Mouse (Mus musculus) kidney, embryonic 14.5 days (tissue): Measurements from ENCODE around the gene Myf6. TPM values are rescaled to one million over a fixed set of nuclear protein-coding genes. Genes with fewer than 3 reads are reported as not detected.

Experiments used
- ATAC-seq: fragments of 200-750 bp; cut with Nextera tagmentation; 2 replicates; pipeline ENCODE4 v1.8.0; 2017; ENCODE audit warnings: moderate number of reproducible peaks, mild to moderate bottlenecking, moderate TSS enrichment, moderate library complexity; ENCODE audit not compliant: low FRiP score, low TSS enrichment
- H3K27ac ChIP-seq: fragments of 300-500 bp; sonication (generic); 2 replicates; pipeline ENCODE4 v1.5.1; 2014; ENCODE audit warnings: low read depth, mild to moderate bottlenecking, low read length, moderate library complexity, mixed read lengths
- H3K27me3 ChIP-seq: fragments of 300-500 bp; sonication (generic); 2 replicates; pipeline ENCODE4 v1.6.1; 2014; ENCODE audit warnings: mild to moderate bottlenecking, low read length; ENCODE audit not compliant: control insufficient read depth, insufficient read depth
- H3K36me3 ChIP-seq: fragments of 300-500 bp; sonication (generic); 2 replicates; pipeline ENCODE4 v1.6.1; 2014; ENCODE audit warnings: low read length, mixed read lengths; ENCODE audit not compliant: control insufficient read depth, insufficient read depth
- H3K4me1 ChIP-seq: fragments of 300-500 bp; sonication (generic); 2 replicates; pipeline ENCODE4 v1.6.1; 2014; ENCODE audit warnings: low read length, mixed read lengths; ENCODE audit not compliant: control insufficient read depth, insufficient read depth
- H3K4me2 ChIP-seq: fragments of 300-500 bp; sonication (generic); replicated peaks from 2 replicates; pipeline ENCODE4 v1.6.1; 2014; ENCODE audit warnings: low read depth, mild to moderate bottlenecking, low read length
- H3K4me3 ChIP-seq: fragments of 300-500 bp; sonication (generic); 2 replicates; pipeline ENCODE4 v1.5.1; 2014; ENCODE audit warnings: mild to moderate bottlenecking, low read length
- H3K9ac ChIP-seq: fragments of 300-500 bp; sonication (generic); 2 replicates; pipeline ENCODE4 v1.6.1; 2014; ENCODE audit warnings: low read depth, mild to moderate bottlenecking, low read length, moderate library complexity
- H3K9me3 ChIP-seq: fragments of 300-500 bp; sonication (generic); 2 replicates; pipeline ENCODE4 v1.6.1; 2016; ENCODE audit warnings: low read length; ENCODE audit not compliant: control insufficient read depth
- WGBS: fragments of 180-500 bp; shearing (Covaris S2); extraction: QIAGEN DNeasy Blood & Tissue Kit; methylation state at CpG from one replicate; pipeline ENCODE4 v1.1.7; 2014; 5-methylcytosine and 5-hydroxymethylcytosine counted together
- polyA plus RNA-seq: library from polyadenylated mRNA; unstranded; fragments of >200 nt; fragmentation: Nextera tagmentation; extraction: Ambion mirVana; gene quantifications from 2 replicates; pipeline ENCODE4 v1.2.1, GENCODE M21; 2014

Gene Myf6
- polyA plus RNA-seq, 1 experiment from 2014 or later = not detected

DNA sequence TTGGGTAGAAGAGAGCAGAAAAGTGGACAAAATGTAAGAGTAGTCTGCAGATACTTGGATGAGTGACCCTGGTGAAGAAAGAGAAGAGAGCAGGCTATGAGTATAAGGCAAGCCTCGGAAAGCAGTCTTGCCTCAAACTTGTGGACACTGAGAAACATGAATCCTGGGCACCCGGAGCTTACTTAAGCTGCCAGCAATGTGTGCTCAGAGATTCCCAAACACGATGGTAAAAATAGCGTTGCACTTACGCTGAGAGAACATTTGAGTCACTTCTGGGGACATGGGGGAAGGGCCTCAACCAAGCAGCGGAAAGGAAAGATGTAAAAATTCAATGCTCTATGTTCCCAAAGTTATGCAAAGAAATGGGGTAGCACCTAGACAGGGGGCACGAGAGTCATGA lies 5.1 kb upstream of the Myf6 start:
- no peaks in the 10 kb centered on the region for H3K9me3 ChIP-seq
- no peaks in the 10 kb centered on the region for H3K36me3 ChIP-seq
- no peak overlapping the region for H3K9ac ChIP-seq
- H3K4me3 ChIP-seq = no peak overlapping the region
- H3K27ac ChIP-seq = no peak overlapping the region
- no peak overlapping the region for H3K4me2 ChIP-seq
- WGBS = 87% methylated on average over 7 of the region's 7 CpGs
- no peaks in the 10 kb centered on the region; the same call in 1 of the 2 replicates for H3K27me3 ChIP-seq
- no peak for ATAC-seq
- no peaks in the 10 kb centered on the region for H3K4me1 ChIP-seq

DNA sequence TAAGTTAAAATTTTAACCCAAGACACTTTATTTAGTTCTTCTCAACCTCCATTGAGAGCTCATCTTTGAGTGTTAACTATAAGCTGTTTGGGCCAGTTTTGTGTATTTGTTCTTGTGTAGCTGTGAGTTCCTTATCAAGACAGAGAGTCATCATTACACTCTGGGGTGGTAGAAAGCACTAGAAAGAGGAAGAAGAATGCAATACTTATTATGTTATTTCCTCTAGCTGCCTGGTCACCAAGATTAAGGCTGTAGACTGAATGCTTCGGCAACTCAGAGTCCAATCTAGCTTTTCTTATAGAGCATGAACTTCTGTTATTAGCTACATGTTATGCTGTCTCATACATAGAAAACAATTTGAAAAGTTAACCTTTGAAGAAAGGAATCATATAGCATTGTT lies 1.9 kb upstream of the Myf6 start:
- Histone ChIP-seq H3K27me3 (no peaks in the 10 kb centered on the region; the same call in 1 of the 2 replicates), H3K9ac (no peak overlapping the region), H3K9me3 (no peaks in the 10 kb centered on the region), H3K36me3 (no peaks in the 10 kb centered on the region), H3K4me1 (0 out of 2 replicates have a peak, but pooled peaks cover 6% of the 10 kb centered on the region), H3K4me2 (no peak overlapping the region), H3K27ac (no peak overlapping the region), H3K4me3 (no peak overlapping the region)
- WGBS = 95% methylated on average over 1 of the region's 1 CpGs
- ATAC-seq = no peak

DNA sequence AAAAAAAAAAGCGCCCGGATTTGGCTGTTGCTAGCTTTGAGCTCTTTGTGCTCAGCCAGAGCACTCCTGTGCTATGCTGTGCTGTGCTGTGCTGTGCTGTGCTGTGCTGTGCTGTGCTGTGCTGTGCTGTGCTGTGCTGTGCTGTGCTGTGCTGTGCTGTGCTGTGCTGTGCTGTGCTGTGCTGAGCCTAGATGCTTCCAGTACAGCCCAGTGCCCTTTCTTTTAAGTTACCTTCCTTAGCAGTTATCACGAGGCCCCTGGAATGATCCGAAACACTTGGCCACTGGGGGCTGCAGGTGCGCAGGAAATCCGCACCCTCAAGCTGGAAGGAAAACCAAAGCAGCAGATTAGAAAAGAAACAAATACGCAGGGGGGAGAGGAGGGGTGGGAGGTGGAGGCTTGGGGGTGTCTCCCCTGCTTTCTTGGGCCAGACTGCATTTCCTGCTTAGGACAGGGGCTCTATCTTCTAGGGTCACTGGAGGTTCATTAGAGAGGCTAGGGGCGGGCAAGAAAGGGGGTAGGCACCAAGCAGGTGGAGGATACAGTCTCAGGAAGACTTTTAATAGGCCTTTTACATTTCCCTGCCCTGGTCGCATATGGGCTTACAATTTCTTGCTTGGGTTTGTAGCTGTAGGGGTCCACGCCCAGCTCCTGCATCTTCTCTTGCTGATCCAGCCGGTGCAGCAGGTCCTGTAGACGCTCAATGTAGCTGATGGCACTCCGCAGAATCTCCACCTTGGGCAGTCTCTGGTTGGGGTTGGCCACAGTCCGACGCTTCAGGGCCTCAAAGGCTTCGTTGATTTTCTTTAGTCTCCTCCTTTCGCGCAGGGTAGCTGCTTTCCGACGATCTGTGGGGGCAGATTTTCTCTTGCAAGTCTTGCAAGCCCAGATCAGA lies 710 bp downstream of the Myf6 start:
- Histone ChIP-seq H3K9ac (no peak overlapping the region; the same call in 1 of the 2 replicates), H3K4me1 (0 out of 2 replicates have a peak, but pooled peaks cover 6% of the 10 kb centered on the region), H3K9me3 (no peaks in the 10 kb centered on the region), H3K4me2 (peak overlapping the region; percentile 41), H3K27me3 (peaks cover 7% of the 10 kb centered on the region; the same call in 1 of the 2 replicates), H3K36me3 (no peaks in the 10 kb centered on the region), H3K27ac (no peak overlapping the region), H3K4me3 (peak overlapping the region; percentile 17; the same call in 1 of the 2 replicates)
- 41% methylated on average over 20 of the region's 20 CpGs for WGBS
- peak; percentile 72 for ATAC-seq

DNA sequence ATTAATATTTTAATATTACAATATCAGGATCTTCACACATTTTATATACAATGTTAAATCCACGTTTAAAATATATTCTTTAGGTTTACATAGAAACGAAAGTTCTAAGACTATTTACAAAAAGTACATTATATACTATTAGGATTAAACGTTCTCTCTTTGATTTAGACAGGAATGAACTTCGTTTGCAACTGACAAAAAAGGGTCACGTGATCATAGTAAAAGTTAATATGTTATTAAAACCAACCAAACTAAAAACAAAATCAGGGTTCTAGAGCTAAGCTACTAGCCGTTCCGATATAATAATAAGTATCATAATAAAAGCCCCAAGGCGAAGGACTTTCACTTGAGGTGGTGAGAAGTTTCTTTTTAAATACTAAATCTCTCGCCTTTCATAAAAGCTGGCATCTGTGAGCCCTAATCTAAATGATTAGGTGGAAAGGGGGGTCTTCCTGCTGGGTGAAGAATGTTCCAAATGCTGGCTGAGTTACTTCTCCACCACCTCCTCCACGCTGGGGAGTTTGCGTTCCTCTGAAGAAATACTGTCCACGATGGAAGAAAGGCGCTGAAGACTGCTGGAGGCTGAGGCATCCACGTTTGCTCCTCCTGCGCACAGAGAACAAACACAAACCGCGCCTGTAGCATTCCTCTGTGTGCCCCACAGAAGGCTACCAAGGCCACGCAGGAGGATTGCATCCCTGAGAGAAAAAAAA lies 1.5 kb downstream of the Myf6 start:
- Histone ChIP-seq H3K4me2 (peak overlapping the region; percentile 41), H3K36me3 (no peaks in the 10 kb centered on the region), H3K9me3 (no peaks in the 10 kb centered on the region), H3K27me3 (peaks cover 9% of the 10 kb centered on the region; the same call in 1 of the 2 replicates), H3K9ac (no peak overlapping the region; the same call in 1 of the 2 replicates), H3K27ac (no peak overlapping the region), H3K4me3 (peak overlapping the region; percentile 17), H3K4me1 (0 out of 2 replicates have a peak, but pooled peaks cover 6% of the 10 kb centered on the region)
- peak; percentile 25 for ATAC-seq
- WGBS = 43% methylated on average over 18 of the region's 18 CpGs

DNA sequence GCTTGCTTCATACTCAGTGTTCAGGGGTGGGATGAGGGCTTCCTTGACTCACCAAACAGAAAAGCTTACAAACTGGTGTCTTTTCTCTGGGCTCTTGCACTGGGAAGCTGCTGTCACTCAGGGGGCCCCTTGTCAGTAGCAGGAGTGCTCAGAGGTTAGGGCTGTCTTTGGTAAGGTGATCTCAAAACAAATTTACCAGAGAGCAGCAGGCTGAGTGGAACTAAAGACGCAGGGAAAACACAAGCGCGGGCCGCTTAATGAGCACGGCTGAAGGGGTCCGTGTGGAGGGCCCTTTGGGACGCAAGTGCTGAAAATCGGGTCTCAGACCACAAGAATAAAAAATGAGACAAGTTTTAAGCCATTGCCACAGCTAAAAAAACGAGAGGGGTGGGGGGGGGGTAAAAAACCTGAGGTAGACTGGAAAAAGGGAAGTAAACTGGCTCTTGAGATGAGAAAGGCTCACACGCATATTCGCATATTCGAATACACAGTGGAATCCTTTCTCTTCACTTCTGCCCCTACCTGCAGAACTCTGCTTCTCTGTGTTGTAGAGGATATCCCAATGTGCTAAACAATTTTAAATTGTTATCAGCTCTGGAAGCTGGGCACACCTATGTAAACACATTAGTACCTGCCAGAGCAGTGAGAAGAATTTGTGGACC lies 5.8 kb downstream of the Myf6 start:
- H3K9me3 ChIP-seq = no peaks in the 10 kb centered on the region
- H3K36me3 ChIP-seq = no peaks in the 10 kb centered on the region
- 21% methylated on average over 12 of the region's 12 CpGs for WGBS
- ATAC-seq = peak; percentile 69
- 0 out of 2 replicates have a peak, but pooled peaks cover 4% of the 10 kb centered on the region for H3K4me1 ChIP-seq
- no peak overlapping the region for H3K4me3 ChIP-seq
- no peak overlapping the region for H3K27ac ChIP-seq
- H3K9ac ChIP-seq = no peak overlapping the region
- no peak overlapping the region for H3K4me2 ChIP-seq
- H3K27me3 ChIP-seq = peaks cover 20% of the 10 kb centered on the region; the same call in 1 of the 2 replicates

DNA sequence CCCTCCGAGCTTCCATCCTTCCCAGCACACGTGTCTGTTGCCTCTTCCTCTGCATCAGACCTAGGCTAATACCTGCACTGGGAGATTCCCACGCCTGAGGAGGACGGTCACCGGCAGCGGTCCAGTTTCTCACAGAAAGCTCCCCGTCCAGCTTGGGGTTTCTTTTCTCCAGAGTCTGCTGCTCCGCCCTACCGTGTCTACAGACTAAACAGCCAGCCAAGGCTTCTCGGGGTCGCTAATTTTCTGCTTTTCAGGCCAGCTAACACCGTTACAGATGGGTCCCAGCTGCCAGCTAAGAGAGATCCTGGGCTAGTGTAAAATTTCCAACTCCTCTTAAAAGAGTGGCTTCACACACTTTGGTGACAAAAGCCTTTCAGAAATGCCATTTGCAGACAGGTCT lies 7.8 kb downstream of the Myf6 start:
- WGBS = 23% methylated on average over 12 of the region's 12 CpGs
- no peak overlapping the region for H3K27ac ChIP-seq
- H3K9me3 ChIP-seq = no peaks in the 10 kb centered on the region
- no peak overlapping the region for H3K4me2 ChIP-seq
- no peaks in the 10 kb centered on the region for H3K36me3 ChIP-seq
- H3K9ac ChIP-seq = no peak overlapping the region
- ATAC-seq = no peak
- peaks cover 20% of the 10 kb centered on the region; the same call in 1 of the 2 replicates for H3K27me3 ChIP-seq
- H3K4me1 ChIP-seq = no peaks in the 10 kb centered on the region
- no peak overlapping the region for H3K4me3 ChIP-seq

DNA sequence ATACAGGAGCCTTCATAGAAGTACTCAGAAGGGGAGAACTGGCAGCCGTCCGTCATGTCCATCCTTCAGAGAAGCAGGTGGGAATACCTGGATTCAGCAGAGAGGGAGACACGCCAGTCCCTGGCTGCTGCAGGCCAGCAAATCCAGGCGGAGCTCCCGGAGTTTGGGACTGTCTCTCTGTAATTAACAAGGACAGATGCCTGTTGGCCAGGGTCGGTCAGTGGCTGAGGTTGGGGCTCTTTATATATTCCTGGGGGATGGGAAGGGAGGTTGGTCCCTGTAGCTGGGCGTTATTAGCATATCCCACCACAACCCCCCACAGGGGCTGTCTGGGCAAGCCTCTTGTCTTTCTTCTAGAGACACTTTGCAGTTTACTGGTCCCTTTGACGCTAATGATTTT lies 8.7 kb downstream of the Myf6 start, which contains the start of gene Myf5:
Gene Myf5 (minus strand): TSS at position 265 of the 400 bp plus-strand sequence.
- H3K4me3 ChIP-seq = no peak within 1 kb of the TSS
- 29% methylated on average over 8 of the region's 8 CpGs for WGBS

DNA sequence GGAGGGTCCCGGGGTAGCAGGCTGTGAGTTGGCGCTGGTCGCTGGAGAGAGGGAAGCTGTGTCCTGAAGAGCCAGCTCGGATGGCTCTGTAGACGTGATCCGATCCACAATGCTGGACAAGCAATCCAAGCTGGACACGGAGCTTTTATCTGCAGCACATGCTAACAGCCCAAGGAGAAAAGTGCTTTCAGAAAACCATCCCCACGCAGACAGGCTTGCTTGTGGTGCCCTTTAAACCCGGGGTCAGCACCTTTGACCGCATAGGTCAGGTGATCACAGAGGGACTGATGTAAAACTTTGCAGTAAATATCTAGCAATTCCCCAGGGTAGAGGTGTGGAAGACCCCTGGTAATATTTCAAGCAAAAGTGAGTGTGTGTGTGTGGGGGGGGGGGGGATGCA lies 10.5 kb downstream of the Myf6 start:
- Histone ChIP-seq H3K27ac (no peak overlapping the region), H3K4me1 (no peaks in the 10 kb centered on the region), H3K9me3 (no peaks in the 10 kb centered on the region), H3K4me2 (no peak overlapping the region), H3K9ac (no peak overlapping the region), H3K36me3 (no peaks in the 10 kb centered on the region), H3K4me3 (no peak overlapping the region), H3K27me3 (peaks cover 13% of the 10 kb centered on the region; the same call in 1 of the 2 replicates)
- WGBS = 50% methylated on average over 10 of the region's 10 CpGs
- ATAC-seq = no peak; the same call in 1 of the 2 replicates

More for the DNA sequence above, 8.7 kb downstream of the Myf6 start, which contains the start of gene Myf5:
- H3K9ac ChIP-seq = no peak within 1 kb of the TSS
- no peak for ATAC-seq
- peaks cover 18% of the 10 kb centered on the region; the same call in 1 of the 2 replicates for H3K27me3 ChIP-seq
- no peak within 1 kb of the TSS for H3K4me2 ChIP-seq
- no peak within 1 kb of the TSS for H3K27ac ChIP-seq
- no peaks in the 10 kb centered on the region for H3K36me3 ChIP-seq
- no peaks in the 10 kb centered on the region for H3K4me1 ChIP-seq
- H3K9me3 ChIP-seq = no peaks in the 10 kb centered on the region
